Mouse (Mus musculus): ENCODE measurements around the gene Adcy1.

DNA sequence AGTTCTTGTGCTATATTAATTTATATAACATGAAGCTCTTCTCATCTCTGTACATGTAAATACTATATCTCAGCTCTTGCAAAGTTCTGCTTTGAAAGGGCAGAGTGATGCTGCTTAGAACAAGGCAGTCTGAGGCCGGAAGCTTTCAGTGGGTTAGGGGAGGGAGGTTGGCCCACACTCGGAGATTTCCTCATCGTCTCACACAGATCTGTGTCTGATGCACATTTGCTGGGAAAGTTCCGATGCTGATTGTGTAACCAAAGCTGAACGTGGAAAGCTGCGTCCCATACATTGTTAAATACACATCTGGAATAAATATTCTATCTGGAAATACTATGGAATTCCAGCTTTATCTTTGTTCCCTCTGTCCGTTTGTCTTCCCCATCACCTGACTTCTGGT is 138.9 kb downstream of the Adcy1 start:
- TF ChIP-seq CTCF (IDR thresholded peaks at IDR 0.05; ENCODE audit: borderline replicate concordance, insufficient read depth, low read length) (no peak), POLR2A (IDR thresholded peaks at IDR 0.05; ENCODE audit: low read depth, low read length) (no peak)

Measured in embryonic fibroblast, embryonic 13.5 days (primary cell).